In genomic region chr15:6060649-6061048, GRCm38 (mm10) we compare ENCODE assay signal across 23 mouse cellular contexts.
DNase-seq lines count a peak whose midpoint lies in the region; ATAC-seq and TF ChIP-seq lines count a peak whose summit lies in the region.
"Had no signal": no experiment of that assay in that cellular context is flagged by ENCODE, and none has a peak within 500 bp of the region (broad histone marks: within the 10 kb centered on the region; RNA-seq: fewer than 3 reads in every experiment).

No protein-coding gene starts in this region.

- no peak overlapping the region for H3K27ac ChIP-seq in heart, embryonic 12.5 days (ENCODE audit: poor library complexity, severe bottlenecking)
- peak overlapping the region; percentile 74 for H3K27ac ChIP-seq in liver, embryonic 13.5 days
- H3K27ac ChIP-seq in liver, postnatal 0 days (ENCODE audit: low read depth), result peak overlapping the region; percentile 37
- H3K27ac ChIP-seq in midbrain, embryonic 16.5 days (ENCODE audit: low read length), result no peak overlapping the region
- H3K27ac ChIP-seq: embryonic facial prominence, embryonic 15.5 days; forebrain, embryonic 12.5 days; heart, adult 2 months; hindbrain, embryonic 12.5 days had no signal

- no peaks in the 10 kb centered on the region for H3K9me3 ChIP-seq in heart, embryonic 12.5 days (replicated peaks)
- no peaks in the 10 kb centered on the region for H3K9me3 ChIP-seq in liver, embryonic 13.5 days (replicated peaks)
- no peaks in the 10 kb centered on the region for H3K9me3 ChIP-seq in liver, postnatal 0 days (ENCODE audit: low read length)
- no peaks in the 10 kb centered on the region for H3K9me3 ChIP-seq in midbrain, embryonic 16.5 days (replicated peaks; ENCODE audit: control insufficient read depth, low read length, poor library complexity, severe bottlenecking)
- H3K9me3 ChIP-seq: embryonic facial prominence, embryonic 15.5 days; forebrain, embryonic 12.5 days; hindbrain, embryonic 12.5 days had no signal

- no peak for DNase-seq in heart, adult 11 months
- DNase-seq in c-Kit-negative CD71-positive TER-119-positive erythroid progenitor cells, embryonic 14.5 days (ENCODE audit: low read depth, low spot score), result peak; percentile 44
- no peak for DNase-seq in liver, embryonic 13.5 days
- DNase-seq in liver, postnatal 0 days, result no peak
- no peak for DNase-seq in layer of hippocampus, adult 8-10 months (ENCODE audit: low spot score in 2 of 2)
- DNase-seq: adrenal gland, adult 2 months; adrenal gland, postnatal 25 days; cerebellum, adult 11 months; cerebellum, adult 8-10 months; cerebellum, postnatal 14 days; embryo, embryonic 11 days; gastrocnemius, postnatal 10 days; heart, adult 2 months; heart, postnatal 10 days; heart, postnatal 4 days had no signal

- no peak for TF ChIP-seq CTCF in liver, postnatal 0 days (IDR thresholded peaks at IDR 0.05; ENCODE audit: low read depth)

- H3K4me1 ChIP-seq in heart, embryonic 12.5 days (replicated peaks), result peaks cover 6% of the 10 kb centered on the region; the same call in 1 of the 2 replicates
- peaks cover 37% of the 10 kb centered on the region for H3K4me1 ChIP-seq in liver, embryonic 13.5 days (replicated peaks)
- H3K4me1 ChIP-seq in liver, postnatal 0 days (ENCODE audit: insufficient read depth), result peaks cover 19% of the 10 kb centered on the region
- H3K4me1 ChIP-seq in midbrain, embryonic 16.5 days (ENCODE audit: control insufficient read depth, insufficient read depth, low read length), result no peaks in the 10 kb centered on the region

- 92% methylated on average over 1 of the region's 1 CpGs for WGBS in heart, embryonic 12.5 days
- 93% methylated on average over 1 of the region's 1 CpGs for WGBS in liver, embryonic 13.5 days (ENCODE audit: insufficient replicate concordance)
- WGBS in liver, postnatal 0 days (ENCODE audit: insufficient replicate concordance), result 94% methylated on average over 1 of the region's 1 CpGs
- 100% methylated on average over 1 of the region's 1 CpGs for WGBS in midbrain, embryonic 16.5 days

- H3K27me3 ChIP-seq in heart, embryonic 12.5 days (replicated peaks), result no peaks in the 10 kb centered on the region
- no peaks in the 10 kb centered on the region for H3K27me3 ChIP-seq in liver, embryonic 13.5 days
- no peaks in the 10 kb centered on the region for H3K27me3 ChIP-seq in liver, postnatal 0 days (ENCODE audit: insufficient read depth, low read length)
- H3K27me3 ChIP-seq in midbrain, embryonic 16.5 days (ENCODE audit: control insufficient read depth, insufficient read depth, low read depth, low read length), result no peaks in the 10 kb centered on the region
- H3K27me3 ChIP-seq: CH12.LX; embryonic facial prominence, embryonic 15.5 days; forebrain, embryonic 12.5 days; hindbrain, embryonic 12.5 days had no signal

- no peaks in the 10 kb centered on the region for H3K36me3 ChIP-seq in heart, embryonic 12.5 days
- H3K36me3 ChIP-seq in liver, embryonic 13.5 days, result no peaks in the 10 kb centered on the region
- no peaks in the 10 kb centered on the region for H3K36me3 ChIP-seq in liver, postnatal 0 days (replicated peaks; ENCODE audit: insufficient read depth, low read length)
- no peaks in the 10 kb centered on the region for H3K36me3 ChIP-seq in midbrain, embryonic 16.5 days (ENCODE audit: control insufficient read depth, insufficient read depth, low read length)
- H3K36me3 ChIP-seq: embryonic facial prominence, embryonic 15.5 days; forebrain, embryonic 12.5 days; hindbrain, embryonic 12.5 days had no signal

- H3K4me2 ChIP-seq in heart, embryonic 12.5 days, result no peak overlapping the region
- H3K4me2 ChIP-seq in liver, embryonic 13.5 days, result no peak overlapping the region
- H3K4me2 ChIP-seq in liver, postnatal 0 days (ENCODE audit: low read depth, low read length), result no peak overlapping the region
- no peak overlapping the region for H3K4me2 ChIP-seq in midbrain, embryonic 16.5 days (ENCODE audit: low read length)
- H3K4me2 ChIP-seq: embryonic facial prominence, embryonic 15.5 days; forebrain, embryonic 12.5 days; hindbrain, embryonic 12.5 days had no signal

- no peak overlapping the region for H3K4me3 ChIP-seq in heart, embryonic 12.5 days
- H3K4me3 ChIP-seq in liver, embryonic 13.5 days (replicated peaks), result no peak overlapping the region
- no peak overlapping the region for H3K4me3 ChIP-seq in liver, postnatal 0 days (ENCODE audit: low read depth, low read length)
- H3K4me3 ChIP-seq in midbrain, embryonic 16.5 days (ENCODE audit: low read depth, low read length), result no peak overlapping the region
- H3K4me3 ChIP-seq: embryonic facial prominence, embryonic 15.5 days; forebrain, embryonic 12.5 days; heart, adult 2 months; hindbrain, embryonic 12.5 days had no signal

- TF ChIP-seq EP300 in liver, postnatal 0 days (IDR thresholded peaks at IDR 0.05; ENCODE audit: low read depth), result no peak

- 0 out of 2 replicates have a peak, but pooled peaks have one; percentile 40 for ATAC-seq in heart, embryonic 12.5 days (ENCODE audit: insufficient number of reproducible peaks, low FRiP score)
- ATAC-seq in liver, embryonic 13.5 days (ENCODE audit: low read depth), result peak; percentile 42
- ATAC-seq in liver, postnatal 0 days, result no peak; the same call in 1 of the 2 replicates
- no peak for ATAC-seq in midbrain, embryonic 16.5 days
- ATAC-seq: forebrain, embryonic 16.5 days; hindbrain, embryonic 16.5 days had no signal

- no peak overlapping the region for H3K9ac ChIP-seq in heart, embryonic 12.5 days
- no peak overlapping the region for H3K9ac ChIP-seq in liver, embryonic 13.5 days
- no peak overlapping the region for H3K9ac ChIP-seq in liver, postnatal 0 days (replicated peaks)
- no peak overlapping the region for H3K9ac ChIP-seq in midbrain, embryonic 16.5 days (ENCODE audit: low read depth, low read length)
- H3K9ac ChIP-seq: embryonic facial prominence, embryonic 15.5 days; forebrain, embryonic 12.5 days; hindbrain, embryonic 12.5 days had no signal

Comparison
In these comparisons a context has a peak if more than half of its experiments do, and no peak if none do; other contexts are left out.
1. ATAC-seq: peak in heart, embryonic 12.5 days (single experiment) and liver, embryonic 13.5 days (single experiment); none in liver, postnatal 0 days (single experiment) and midbrain, embryonic 16.5 days (single experiment).
2. H3K27ac ChIP-seq: peak in liver, embryonic 13.5 days (single experiment) and liver, postnatal 0 days (single experiment); none in heart, embryonic 12.5 days (single experiment) and midbrain, embryonic 16.5 days (single experiment).